Mouse (Mus musculus) liver, adult 2 months (tissue): ENCODE results near the gene Prdx5. TPM values are rescaled to one million over a fixed set of nuclear protein-coding genes. Genes with fewer than 3 reads are reported as not detected.

Experiments
- DNase-seq: peaks from one replicate; pipeline ENCODE4 v3.0.0-alpha.2; 2011; ENCODE audit warnings: low read depth, low spot score; ENCODE audit errors: extremely low read depth
- H3K27ac ChIP-seq: fragments of 200-500 bp; replicated peaks from 2 replicates; pipeline ENCODE4 v1.5.1; 2012; ENCODE audit warnings: low read depth, mild to moderate bottlenecking, control low read depth, inconsistent platforms, low read length; ENCODE audit not compliant: insufficient read depth
- H3K27me3 ChIP-seq: fragments of 200-500 bp; 2 replicates; pipeline ENCODE4 v1.6.1; 2012; ENCODE audit warnings: mild to moderate bottlenecking, moderate library complexity, low read length, inconsistent platforms; ENCODE audit not compliant: control insufficient read depth, insufficient read depth
- H3K36me3 ChIP-seq: fragments of 200-500 bp; 2 replicates; pipeline ENCODE4 v1.6.1; 2012; ENCODE audit warnings: low read length, inconsistent platforms; ENCODE audit not compliant: control insufficient read depth, insufficient read depth
- H3K4me1 ChIP-seq: fragments of 200-500 bp; 2 replicates; pipeline ENCODE4 v1.6.1; 2011; ENCODE audit warnings: low read length; ENCODE audit not compliant: control insufficient read depth, insufficient read depth
- H3K4me3 ChIP-seq: fragments of 200-500 bp; 2 replicates; pipeline ENCODE4 v1.5.1; 2011; ENCODE audit warnings: low read depth, mild to moderate bottlenecking, control low read depth, low read length, moderate library complexity; ENCODE audit not compliant: insufficient read depth
- H3K79me2 ChIP-seq: fragments of 200-500 bp; 2 replicates; pipeline ENCODE4 v1.6.1; 2012; ENCODE audit warnings: inconsistent platforms, mild to moderate bottlenecking, low read length, moderate library complexity; ENCODE audit not compliant: control insufficient read depth, insufficient read depth
- H3K9ac ChIP-seq: fragments of 200-500 bp; 2 replicates; pipeline ENCODE4 v1.6.1; 2012; ENCODE audit warnings: low read depth, mild to moderate bottlenecking, control low read depth, inconsistent platforms, low read length
- CTCF ChIP-seq: fragments of 200-500 bp; IDR thresholded peaks from 2 replicates; pipeline ENCODE4 v1.5.1; 2011; ENCODE audit warnings: low read depth, low read length, control low read depth
- POLR2A ChIP-seq: fragments of 200-500 bp; IDR thresholded peaks from 2 replicates; pipeline ENCODE4 v1.6.1; 2011; ENCODE audit warnings: low read length, control low read depth; ENCODE audit not compliant: insufficient read depth; ENCODE audit errors: extremely low read depth
- WGBS: fragments of 180-500 bp; shearing (Covaris S2); methylation state at CpG from one replicate; pipeline ENCODE4 v1.1.7; 2018; 5-methylcytosine and 5-hydroxymethylcytosine counted together
- polyA plus RNA-seq: library from polyadenylated mRNA; depleted of rRNA; stranded (reverse); fragments of >200 nt; gene quantifications from 2 replicates; pipeline ENCODE4 v1.2.3, GENCODE M21; 2012
- total RNA-seq: library from RNA; depleted of rRNA; stranded (reverse); fragments of >200 nt; gene quantifications from 2 replicates; pipeline ENCODE4 v1.2.3, GENCODE M21; 2014

The Prdx5 gene
- total and polyA plus RNA-seq, 2 experiments, result 364 to 615 TPM

GRCm38 (mm10) chr19:6940396-6941351 is 30.8 kb upstream of the Prdx5 start:
- 25% methylated on average over 29 of the region's 29 CpGs for WGBS
- H3K79me2 ChIP-seq, result peaks cover 8% of the 10 kb centered on the region
- H3K4me3 ChIP-seq, result peak overlapping the region; percentile 85
- TF ChIP-seq CTCF, result no peak
- TF ChIP-seq POLR2A, result no peak
- DNase-seq, result no peak
- no peaks in the 10 kb centered on the region for H3K36me3 ChIP-seq
- H3K9ac ChIP-seq, result peak overlapping the region; percentile 91
- H3K27ac ChIP-seq, result peak overlapping the region; percentile 68
- H3K4me1 ChIP-seq, result peaks cover 23% of the 10 kb centered on the region
- no peaks in the 10 kb centered on the region for H3K27me3 ChIP-seq

GRCm38 (mm10) chr19:6939106-6940002 is 29.4 kb upstream of the Prdx5 start:
- Histone ChIP-seq H3K27ac (no peak overlapping the region), H3K4me1 (peaks cover 23% of the 10 kb centered on the region), H3K27me3 (peaks cover under 1% of the 10 kb centered on the region), H3K36me3 (no peaks in the 10 kb centered on the region), H3K9ac (no peak overlapping the region), H3K79me2 (peaks cover 8% of the 10 kb centered on the region), H3K4me3 (no peak overlapping the region)
- DNase-seq, result no peak
- 90% methylated on average over 20 of the region's 20 CpGs for WGBS
- TF ChIP-seq POLR2A, result no peak
- no peak for TF ChIP-seq CTCF

GRCm38 (mm10) chr19:6937541-6938465 is 27.9 kb upstream of the Prdx5 start:
- no peak for TF ChIP-seq POLR2A
- no peak for TF ChIP-seq CTCF
- Histone ChIP-seq H3K9ac (no peak overlapping the region), H3K79me2 (peaks cover 4% of the 10 kb centered on the region), H3K27ac (peak overlapping the region; percentile 52), H3K4me1 (peaks cover 21% of the 10 kb centered on the region), H3K4me3 (no peak overlapping the region), H3K36me3 (no peaks in the 10 kb centered on the region), H3K27me3 (peaks cover 10% of the 10 kb centered on the region)
- peak; percentile 90 for DNase-seq
- WGBS, result 30% methylated on average over 16 of the region's 16 CpGs

- no peak overlapping the region for H3K27ac ChIP-seq
- no peak overlapping the region for H3K4me3 ChIP-seq
- peaks cover 20% of the 10 kb centered on the region for H3K4me1 ChIP-seq
- no peaks in the 10 kb centered on the region for H3K79me2 ChIP-seq
- H3K9ac ChIP-seq, result no peak overlapping the region
- 44% methylated on average over 3 of the region's 3 CpGs for WGBS
- peaks cover 10% of the 10 kb centered on the region for H3K27me3 ChIP-seq
- no peaks in the 10 kb centered on the region for H3K36me3 ChIP-seq
- DNase-seq, result no peak
- TF ChIP-seq POLR2A, result no peak
- TF ChIP-seq CTCF, result peak; percentile 56; the same call in 1 of the 2 replicates
Measured at GRCm38 (mm10) chr19:6936299-6936698, 26.4 kb upstream of the Prdx5 start.

GRCm38 (mm10) chr19:6934195-6934977 is 24.5 kb upstream of the Prdx5 start, which contains the start of gene Kcnk4:
Gene Kcnk4 (minus strand): TSS chr19:6934515.
- DNase-seq, result no peak
- Histone ChIP-seq H3K9ac (peak within 1 kb of the TSS; percentile 38; the same call in 1 of the 2 replicates), H3K79me2 (no peaks in the 10 kb centered on the region), H3K36me3 (no peaks in the 10 kb centered on the region), H3K27ac (no peak within 1 kb of the TSS), H3K27me3 (peaks cover 10% of the 10 kb centered on the region), H3K4me1 (peaks cover 14% of the 10 kb centered on the region), H3K4me3 (peak within 1 kb of the TSS; percentile 27; the same call in 1 of the 2 replicates)
- TF ChIP-seq CTCF (no peak), POLR2A (no peak)
- 24% methylated on average over 23 of the region's 23 CpGs for WGBS
